Mouse (Mus musculus) testis, adult 2 months (tissue): Measurements from ENCODE around the gene BC048403. TPM values are rescaled to one million over a fixed set of nuclear protein-coding genes. Genes with fewer than 3 reads are reported as not detected.

Source experiments
- H3K27ac ChIP-seq: fragments of 200-500 bp; 2 replicates; pipeline ENCODE4 v1.5.1; 2012; ENCODE audit warnings: low read depth, low read length; ENCODE audit not compliant: control insufficient read depth, insufficient read depth
- H3K27me3 ChIP-seq: fragments of 200-500 bp; 2 replicates; pipeline ENCODE4 v1.6.1; 2012; ENCODE audit warnings: mild to moderate bottlenecking, low read length, moderate library complexity; ENCODE audit not compliant: control insufficient read depth, insufficient read depth
- H3K36me3 ChIP-seq: fragments of 200-500 bp; 2 replicates; pipeline ENCODE4 v1.6.1; 2012; ENCODE audit warnings: mild to moderate bottlenecking, low read length; ENCODE audit not compliant: control insufficient read depth, insufficient read depth
- H3K4me1 ChIP-seq: fragments of 200-500 bp; 2 replicates; pipeline ENCODE4 v1.6.1; 2012; ENCODE audit warnings: low read length; ENCODE audit not compliant: control insufficient read depth, insufficient read depth
- H3K4me3 ChIP-seq: fragments of 200-500 bp; 2 replicates; pipeline ENCODE4 v1.5.1; 2012; ENCODE audit warnings: low read depth, mild to moderate bottlenecking, low read length, moderate library complexity, mixed read lengths; ENCODE audit not compliant: control insufficient read depth
- CTCF ChIP-seq: fragments of 200-500 bp; IDR thresholded peaks from 2 replicates; pipeline ENCODE4 v1.5.1; 2012; ENCODE audit warnings: low read depth, mild to moderate bottlenecking, inconsistent platforms, low read length, moderate library complexity; ENCODE audit not compliant: control insufficient read depth, insufficient read depth, insufficient replicate concordance
- POLR2A ChIP-seq: fragments of 200-500 bp; IDR thresholded peaks from 2 replicates; pipeline ENCODE4 v1.6.1; 2012; ENCODE audit warnings: low read depth, mild to moderate bottlenecking, inconsistent platforms, low read length, moderate library complexity; ENCODE audit not compliant: control insufficient read depth
- polyA plus RNA-seq: library from polyadenylated mRNA; depleted of rRNA; stranded (reverse); fragments of >200 nt; gene quantifications from 2 replicates; pipeline ENCODE4 v1.2.3, GENCODE M21; 2012; rRNA removed

The BC048403 gene
- polyA plus RNA-seq = 3.0 and 3.3 TPM in 2 replicates

DNA sequence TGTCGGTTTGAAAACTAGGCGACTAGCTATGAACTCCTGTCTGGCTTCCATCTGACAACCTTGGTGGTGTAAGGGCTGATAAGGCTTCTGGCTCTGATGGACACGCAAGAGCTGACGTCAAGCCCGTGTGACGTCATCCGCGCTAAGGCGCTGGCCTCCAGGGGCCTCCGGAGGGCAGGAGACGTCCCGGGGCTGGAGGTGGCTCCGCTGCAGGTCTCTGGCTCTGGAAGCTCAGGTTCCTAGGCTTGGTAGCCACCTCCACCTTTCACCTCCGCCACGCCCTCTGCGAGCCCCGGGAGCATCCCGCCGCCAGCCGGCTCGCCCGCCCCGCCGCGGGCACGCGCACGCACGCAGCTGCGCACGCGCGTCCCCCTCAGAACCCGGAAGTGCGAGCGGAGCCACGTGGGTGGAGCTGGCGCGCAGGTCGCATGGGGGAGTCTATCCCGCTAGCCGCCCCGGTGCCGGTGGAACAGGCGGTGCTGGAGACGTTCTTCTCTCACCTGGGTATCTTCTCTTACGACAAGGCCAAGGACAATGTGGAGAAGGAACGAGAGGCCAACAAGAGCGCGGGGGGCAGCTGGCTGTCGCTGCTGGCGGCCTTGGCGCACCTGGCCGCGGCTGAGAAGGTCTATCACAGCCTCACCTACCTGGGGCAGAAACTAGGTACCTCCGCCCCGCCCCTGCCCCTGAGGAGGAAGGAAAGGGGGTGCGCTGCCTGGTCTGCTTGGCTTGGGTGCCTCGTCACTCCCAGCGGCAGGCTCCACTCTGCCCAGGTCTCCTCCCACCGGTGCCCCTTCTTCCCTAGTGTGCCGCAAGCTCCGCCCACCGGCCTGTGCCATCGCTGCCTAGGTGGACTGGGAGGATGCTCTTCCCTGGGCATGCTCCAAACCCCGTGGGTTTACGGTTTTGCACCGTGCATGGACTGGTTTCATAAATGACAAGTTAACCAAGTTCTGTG, at the start of gene BC048403:
BC048403 (plus strand) TSS at position 390 of the 958 bp plus-strand sequence.
- no peak for TF ChIP-seq CTCF
- peak; percentile 64 for TF ChIP-seq POLR2A
- peak within 1 kb of the TSS; percentile 89 for H3K4me3 ChIP-seq
- no peak within 1 kb of the TSS for H3K27ac ChIP-seq

DNA sequence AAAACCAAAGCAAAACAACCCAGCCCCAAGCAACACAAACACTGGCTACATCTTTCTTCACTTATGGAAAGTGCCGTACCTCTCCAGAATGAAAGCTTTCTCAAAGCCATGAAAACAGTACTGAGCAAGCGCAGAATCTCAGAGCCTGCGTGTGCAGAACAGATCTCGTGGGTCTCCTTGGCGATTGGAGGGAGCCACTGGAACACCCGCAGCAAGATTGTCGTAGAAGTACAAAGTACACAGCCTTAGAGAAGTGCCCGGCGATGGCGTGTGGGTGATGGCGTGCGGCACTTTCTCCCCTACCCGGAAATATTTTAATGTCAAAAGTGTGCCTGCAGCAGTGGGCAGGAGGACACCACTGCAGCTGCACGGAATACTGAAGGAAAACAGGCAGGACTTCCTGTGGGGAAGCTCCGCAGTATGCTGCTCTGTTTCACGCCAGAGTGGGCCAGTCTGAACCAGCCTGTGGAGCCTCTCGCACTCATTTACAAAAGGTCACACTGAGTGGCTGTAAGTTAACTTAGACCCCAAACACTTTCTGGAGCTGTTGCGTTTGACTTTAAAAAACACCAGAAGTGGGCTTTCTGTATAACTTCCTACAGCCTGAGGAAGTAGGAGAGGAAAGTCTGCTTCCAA, 46.7 kb upstream of the BC048403 start:
- no peak overlapping the region for H3K27ac ChIP-seq

More for the DNA sequence above, at the start of gene BC048403:
- Histone ChIP-seq H3K36me3 (no peaks in the 10 kb centered on the region), H3K4me1 (peaks cover 5% of the 10 kb centered on the region), H3K27me3 (no peaks in the 10 kb centered on the region)

DNA sequence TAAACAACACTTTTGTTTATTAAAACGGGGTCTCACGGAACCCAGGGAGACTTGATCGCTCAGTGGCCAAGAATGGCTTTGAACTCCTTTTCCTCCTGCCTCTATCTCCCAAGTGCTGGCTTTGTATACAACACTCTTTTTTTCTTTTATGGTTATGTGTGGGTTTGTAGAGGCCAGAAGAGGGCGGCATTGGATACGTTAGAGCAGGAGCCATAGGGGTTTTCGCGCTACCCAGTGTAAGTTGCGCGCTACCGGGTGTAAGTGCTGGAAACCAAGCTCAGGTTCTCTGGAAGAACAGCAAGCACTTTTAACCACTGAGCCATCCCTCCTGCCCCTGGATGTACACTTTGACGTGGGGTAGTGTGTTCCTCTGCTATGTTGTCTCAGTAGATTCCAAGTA, 45.2 kb upstream of the BC048403 start:
- H3K36me3 ChIP-seq = no peaks in the 10 kb centered on the region
- no peaks in the 10 kb centered on the region for H3K27me3 ChIP-seq
- no peak for TF ChIP-seq CTCF
- TF ChIP-seq POLR2A = no peak
- no peak overlapping the region for H3K27ac ChIP-seq
- H3K4me1 ChIP-seq = peaks cover 13% of the 10 kb centered on the region
- no peak overlapping the region for H3K4me3 ChIP-seq

More for the DNA sequence above, 46.7 kb upstream of the BC048403 start:
- peaks cover 11% of the 10 kb centered on the region for H3K4me1 ChIP-seq
- no peaks in the 10 kb centered on the region for H3K36me3 ChIP-seq
- TF ChIP-seq POLR2A = no peak
- TF ChIP-seq CTCF = no peak
- H3K4me3 ChIP-seq = peak overlapping the region; percentile 25
- H3K27me3 ChIP-seq = no peaks in the 10 kb centered on the region

DNA sequence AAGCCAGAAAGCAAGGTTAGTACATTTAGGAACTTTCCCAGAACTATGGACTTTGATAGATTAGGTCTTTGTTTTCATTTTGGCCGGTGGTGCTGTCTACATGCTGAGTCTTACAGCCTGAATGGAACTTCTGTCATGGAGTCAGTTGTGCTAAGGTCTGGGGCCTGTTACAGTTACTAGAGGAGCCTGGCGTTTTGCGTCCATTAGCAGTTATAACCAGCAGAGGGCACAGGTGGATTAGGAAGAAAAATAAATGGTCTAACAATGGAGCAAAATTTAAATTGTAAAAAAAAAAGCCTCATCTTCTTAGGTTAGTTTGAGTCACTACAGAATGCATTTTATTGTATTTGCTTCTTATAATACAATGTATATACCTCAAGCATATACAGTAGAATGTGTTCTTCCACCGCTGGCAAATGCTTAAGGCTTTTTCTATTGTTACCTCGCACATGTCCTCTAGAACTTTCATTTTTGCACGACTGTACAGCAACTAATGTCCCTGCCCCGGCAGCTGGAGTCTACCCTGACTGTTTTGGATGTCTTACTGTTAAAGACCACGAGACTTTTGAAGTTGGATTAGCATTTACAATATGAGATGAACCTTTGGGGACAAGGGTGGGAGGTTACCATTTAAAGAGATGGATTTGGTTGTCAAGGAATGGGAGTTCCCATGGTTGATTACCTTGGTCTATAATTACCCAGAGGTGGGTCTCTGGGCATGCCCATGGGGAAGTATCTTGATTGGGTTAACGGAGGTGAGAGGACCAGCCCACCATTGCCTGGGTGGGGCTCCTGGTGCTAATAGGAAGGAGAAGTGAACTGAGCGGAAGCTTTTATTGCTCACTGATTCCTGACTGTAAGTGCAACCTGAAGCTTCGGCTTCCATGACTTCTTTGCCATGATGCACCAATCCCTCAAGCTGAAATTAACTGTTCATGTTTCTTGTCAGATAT, 38.2 kb upstream of the BC048403 start:
- Histone ChIP-seq H3K36me3 (no peaks in the 10 kb centered on the region), H3K4me3 (no peak overlapping the region), H3K27ac (no peak overlapping the region), H3K27me3 (no peaks in the 10 kb centered on the region), H3K4me1 (peaks cover 10% of the 10 kb centered on the region)
- TF ChIP-seq CTCF = no peak
- no peak for TF ChIP-seq POLR2A

DNA sequence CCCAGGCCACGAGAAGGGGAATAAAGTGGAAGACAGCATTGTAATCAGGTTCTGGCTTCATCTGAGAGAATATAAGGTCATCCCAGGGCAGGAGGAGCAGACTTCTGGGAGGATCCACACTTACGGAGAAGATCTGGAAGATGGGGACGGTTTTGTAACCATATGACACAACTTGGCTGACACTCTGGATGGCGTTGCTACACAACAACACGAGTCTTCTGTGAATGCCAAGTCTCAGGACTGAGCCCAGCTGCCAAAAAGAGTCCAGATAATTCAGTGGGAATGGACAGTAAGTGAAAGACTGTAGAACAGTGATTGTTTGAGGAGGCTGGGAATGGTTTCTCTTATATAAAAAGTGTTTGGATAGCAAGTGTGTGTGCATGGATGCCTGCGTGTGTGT, 36.1 kb upstream of the BC048403 start:
- no peaks in the 10 kb centered on the region for H3K27me3 ChIP-seq
- TF ChIP-seq CTCF = no peak
- no peak for TF ChIP-seq POLR2A
- H3K4me1 ChIP-seq = peaks cover 7% of the 10 kb centered on the region
- no peak overlapping the region for H3K27ac ChIP-seq
- H3K36me3 ChIP-seq = no peaks in the 10 kb centered on the region
- no peak overlapping the region for H3K4me3 ChIP-seq

DNA sequence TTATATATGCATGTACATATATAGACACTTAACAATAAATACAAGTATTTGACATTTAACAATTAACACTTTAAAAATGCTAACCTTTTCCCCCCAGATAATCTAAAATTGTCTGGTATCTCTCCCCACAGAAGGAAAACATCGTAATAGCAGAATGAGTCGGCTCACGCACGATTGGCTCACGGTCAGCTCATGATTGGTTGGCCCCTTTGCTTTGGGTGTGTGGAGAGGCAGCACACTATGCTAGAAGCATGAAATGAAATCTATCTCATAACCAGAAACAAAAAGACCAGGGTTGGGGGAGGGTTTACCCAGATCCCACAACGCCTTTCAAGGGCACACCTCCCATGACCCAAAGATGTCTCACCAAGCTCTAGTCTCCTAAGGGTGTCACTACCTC, 34.9 kb upstream of the BC048403 start:
- Histone ChIP-seq H3K27me3 (no peaks in the 10 kb centered on the region), H3K36me3 (no peaks in the 10 kb centered on the region), H3K4me1 (peaks cover 7% of the 10 kb centered on the region), H3K27ac (no peak overlapping the region), H3K4me3 (no peak overlapping the region)
- TF ChIP-seq CTCF (no peak), POLR2A (no peak)

DNA sequence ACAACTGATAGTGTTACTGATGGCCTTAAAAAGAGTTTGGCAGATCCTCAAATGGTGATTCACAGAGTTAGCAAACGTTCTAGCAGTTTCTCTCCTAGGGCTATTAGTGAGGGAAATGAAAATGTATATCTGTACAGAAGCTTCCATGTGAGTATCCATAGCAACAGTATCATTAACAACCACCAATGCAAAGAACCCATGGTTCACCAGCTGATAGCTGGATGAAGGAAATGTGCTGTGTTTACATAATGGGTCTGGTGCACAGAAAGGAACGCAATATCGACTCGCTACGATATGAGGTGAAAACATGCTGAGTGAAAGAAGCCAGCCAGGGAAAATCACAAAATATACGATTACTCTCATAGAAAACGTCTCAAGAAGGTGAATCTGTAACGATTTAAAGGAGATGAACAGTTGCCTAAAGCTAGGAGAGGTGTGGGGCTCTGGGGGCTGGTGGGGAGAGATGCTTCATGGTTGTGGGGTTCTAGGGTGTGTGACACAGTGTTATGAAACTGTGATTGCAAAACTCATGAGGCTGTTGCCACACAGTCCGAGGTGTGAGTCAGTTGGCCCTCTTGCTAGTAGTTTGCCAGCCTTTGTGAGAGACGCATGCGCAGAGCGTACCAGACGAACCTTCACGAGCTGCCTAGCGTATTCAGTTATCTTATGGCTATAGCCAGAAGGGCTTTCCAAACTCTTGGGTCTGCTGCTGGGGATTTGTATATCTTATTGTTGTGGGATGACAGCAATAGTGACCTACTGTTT, 34.2 kb upstream of the BC048403 start:
- Histone ChIP-seq H3K4me3 (peak overlapping the region; percentile 36), H3K4me1 (peaks cover 7% of the 10 kb centered on the region), H3K36me3 (no peaks in the 10 kb centered on the region), H3K27ac (peak overlapping the region; percentile 61; the same call in 1 of the 2 replicates), H3K27me3 (no peaks in the 10 kb centered on the region)
- TF ChIP-seq CTCF (no peak), POLR2A (peak; percentile 46; the same call in 1 of the 2 replicates)
